Mouse (Mus musculus): ENCODE results near the gene Rassf4.
A peak's percentile ranks its signal among the peaks of the same experiment; 100 is the strongest.

Rassf4 gene

GRCm38 (mm10) chr6:116670144-116670543, 3.6 kb downstream of the Rassf4 start:
- DNase-seq = no peak

- no peak for DNase-seq
These were observed 4.9 kb downstream of the Rassf4 start for GRCm38 (mm10) chr6:116668682-116669470.

DNA sequence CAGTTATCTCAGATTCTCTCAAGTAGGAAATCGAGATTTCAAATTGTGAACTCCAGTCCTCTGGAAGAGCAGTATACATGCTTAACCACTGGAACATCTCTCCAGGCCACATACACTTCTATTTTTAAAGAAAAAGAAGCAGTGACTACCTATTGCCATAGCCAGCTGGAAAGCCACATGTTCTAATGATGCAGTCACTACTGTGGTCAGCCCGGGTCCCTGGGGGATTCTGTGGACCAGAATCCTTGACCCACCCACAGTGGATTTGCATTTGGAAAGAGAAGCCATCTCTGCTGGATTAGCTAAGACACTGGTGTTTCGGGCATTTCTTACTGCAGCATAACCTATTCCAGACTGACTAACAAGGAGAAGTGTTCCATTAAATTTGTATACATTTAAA, 6.4 kb downstream of the Rassf4 start:
- no peak for DNase-seq

DNA sequence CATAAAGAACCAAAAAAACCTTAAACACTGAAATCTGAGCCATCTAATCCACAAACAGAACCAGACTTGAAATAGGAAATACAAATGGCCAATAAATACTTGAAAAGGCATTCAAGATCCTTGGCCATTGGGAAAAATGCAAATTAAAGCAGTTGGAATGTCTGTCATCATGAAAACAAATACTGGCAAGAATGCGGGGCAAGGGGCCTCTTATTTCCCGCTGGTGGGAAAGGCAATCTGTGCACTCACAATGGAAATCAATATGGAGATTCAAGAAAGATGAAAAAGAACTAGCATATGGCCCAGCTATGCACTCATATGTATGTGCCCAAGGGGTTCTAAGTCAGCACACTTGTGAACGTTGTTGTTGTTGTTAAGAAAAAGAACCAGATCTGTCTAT, 6.9 kb downstream of the Rassf4 start:
- no peak for DNase-seq

- DNase-seq = no peak
These were observed 7.5 kb downstream of the Rassf4 start for GRCm38 (mm10) chr6:116666085-116666750.

DNA sequence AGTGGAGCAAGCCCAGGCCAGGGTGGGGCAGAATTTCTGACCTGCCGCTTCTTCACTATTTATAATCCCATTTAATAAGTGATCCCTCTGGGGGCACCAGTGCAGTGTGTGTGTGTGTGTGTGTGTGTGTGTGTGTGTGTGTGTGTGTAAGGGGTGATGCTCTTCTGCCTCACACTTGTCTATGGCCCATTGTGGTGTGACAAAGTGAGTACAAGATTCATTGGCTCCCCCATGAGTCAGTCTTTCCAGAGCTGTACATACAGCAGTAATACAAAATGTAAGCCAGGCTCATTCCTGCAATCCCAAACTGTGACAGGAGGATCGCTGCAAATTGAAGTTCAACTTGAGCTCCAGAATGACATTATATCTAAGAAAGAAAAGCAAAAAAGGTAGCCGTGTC, 8.9 kb downstream of the Rassf4 start:
- no peak for DNase-seq

GRCm38 (mm10) chr6:116664031-116664430, 9.7 kb downstream of the Rassf4 start:
- no peak for DNase-seq

GRCm38 (mm10) chr6:116663364-116663763, 10.4 kb downstream of the Rassf4 start:
- no peak for DNase-seq

DNA sequence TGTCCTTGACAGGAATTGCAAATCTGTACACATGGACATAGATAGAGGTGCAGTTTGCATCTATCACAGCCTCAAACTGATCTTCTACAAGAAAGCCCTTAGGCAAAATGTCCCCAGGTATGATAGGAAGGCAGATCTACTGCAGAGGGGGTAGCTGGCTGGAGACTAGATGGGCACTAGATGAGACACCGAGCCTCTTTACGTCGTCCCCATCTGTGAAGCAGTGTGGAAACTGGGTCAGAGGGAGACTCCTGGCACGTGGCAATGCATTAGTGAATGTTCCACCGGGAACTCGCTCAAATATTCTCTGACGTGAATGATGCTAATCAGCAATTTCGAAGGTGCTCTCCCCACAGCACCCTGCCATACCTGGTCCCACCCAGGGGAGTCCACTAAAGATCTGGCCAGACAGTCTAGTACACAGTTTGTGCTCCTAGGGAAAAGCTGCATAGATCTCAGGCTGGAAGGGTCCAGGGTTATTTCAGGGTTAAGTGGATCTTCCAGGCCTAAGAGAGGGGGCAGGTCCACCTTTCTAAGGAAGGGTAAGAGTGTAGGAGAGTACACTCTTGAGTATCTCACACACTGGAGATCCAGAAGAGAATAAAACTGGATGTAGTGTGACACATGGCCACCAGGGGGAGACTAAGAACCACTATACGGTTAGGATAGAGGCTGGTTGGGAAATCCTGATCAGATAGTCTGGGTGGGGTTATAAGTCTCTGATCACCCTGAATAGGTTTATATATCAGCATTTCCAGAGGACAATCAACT, 19.9 kb downstream of the Rassf4 start:
- peak; percentile 49 for DNase-seq

- no peak for DNase-seq
These were observed 20.6 kb downstream of the Rassf4 start for GRCm38 (mm10) chr6:116653191-116653590.

GRCm38 (mm10) chr6:116651437-116652118, 22.2 kb downstream of the Rassf4 start:
- no peak for DNase-seq

- no peak for DNase-seq
These were observed 23.3 kb downstream of the Rassf4 start, which contains the start of gene Depp1 for GRCm38 (mm10) chr6:116650406-116650805. TSS of gene Depp1 (plus strand) at chr6:116650609.

GRCm38 (mm10) chr6:116649811-116650210, 23.9 kb downstream of the Rassf4 start:
- no peak for DNase-seq

DNA sequence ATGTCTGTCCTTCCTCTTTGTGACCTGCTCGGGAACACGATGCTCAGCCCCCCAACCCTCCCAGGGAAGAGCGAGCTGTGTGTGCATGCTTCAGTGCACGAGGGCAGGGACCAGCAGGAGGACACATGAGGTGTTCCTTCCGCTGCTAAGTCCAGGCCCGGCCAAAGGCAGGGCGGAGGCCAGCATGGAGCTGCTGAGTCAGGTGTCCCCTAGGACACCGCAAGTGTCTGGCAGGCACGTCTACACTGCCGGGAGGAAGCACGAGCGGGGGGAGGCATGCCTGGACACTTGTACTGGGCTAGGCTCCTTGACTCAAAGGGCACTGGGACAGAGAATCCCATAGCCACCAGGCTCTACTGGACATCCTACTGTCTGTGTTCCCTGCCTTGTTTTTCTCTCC, 26.0 kb downstream of the Rassf4 start:
- no peak for DNase-seq

DNA sequence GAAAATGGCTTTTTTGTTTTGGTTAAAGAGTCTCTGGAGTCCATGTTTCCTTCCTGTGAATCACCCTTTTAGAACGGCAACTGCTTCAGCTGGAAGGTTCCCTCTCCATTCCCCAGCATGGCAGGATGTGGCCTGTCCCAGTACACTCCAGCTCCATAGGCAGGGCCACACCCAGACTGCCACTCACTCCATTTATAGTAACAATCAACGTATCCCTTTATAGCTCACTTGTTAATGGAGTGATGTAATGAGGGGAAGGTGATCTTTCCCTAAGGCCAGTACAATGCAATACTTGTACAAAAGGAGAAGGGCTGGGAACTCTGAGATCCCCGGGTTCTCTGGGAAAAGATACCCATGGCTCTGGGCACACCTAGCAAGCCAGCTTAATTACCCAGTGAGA, 29.4 kb downstream of the Rassf4 start:
- no peak for DNase-seq

DNA sequence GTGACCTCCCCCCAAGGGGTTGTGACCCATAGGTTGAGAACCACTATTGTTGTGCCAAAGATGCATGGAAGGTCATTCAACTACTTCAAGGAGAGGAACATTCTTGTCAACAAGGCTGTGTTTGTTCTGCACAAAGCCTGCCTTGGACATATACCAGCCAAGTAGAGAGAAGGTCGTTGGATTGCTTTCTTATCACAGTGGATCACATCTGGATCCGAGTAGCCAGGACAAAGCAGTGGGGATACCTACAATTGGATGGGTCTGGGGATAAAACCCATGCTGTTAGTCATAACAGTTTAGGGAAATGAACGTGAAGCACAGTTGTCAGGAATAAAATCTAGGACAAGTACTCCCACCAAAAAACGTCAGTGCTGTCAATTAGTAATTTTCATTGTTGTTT, 29.9 kb downstream of the Rassf4 start:
- DNase-seq = no peak

DNA sequence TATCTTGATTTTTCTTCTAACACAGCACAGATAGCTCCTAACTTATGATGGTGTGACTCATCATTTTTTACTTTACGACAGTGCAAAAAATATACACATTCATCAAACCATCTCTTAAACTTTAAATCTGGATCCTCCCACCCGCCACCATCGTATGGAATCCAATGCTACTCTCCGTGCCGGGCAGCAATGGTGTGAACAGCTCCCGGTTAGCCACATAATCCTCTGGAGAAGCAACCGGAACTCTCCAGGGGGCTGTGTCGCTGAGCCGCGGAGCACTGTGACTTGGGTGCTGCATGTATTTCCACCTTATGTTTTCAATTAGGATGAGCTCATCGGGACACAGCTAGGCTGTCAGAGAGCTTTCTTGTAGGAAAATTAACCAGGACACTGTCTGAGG, 30.8 kb downstream of the Rassf4 start:
- no peak for DNase-seq

GRCm38 (mm10) chr6:116639663-116640062, 34.1 kb downstream of the Rassf4 start:
- no peak for DNase-seq

DNA sequence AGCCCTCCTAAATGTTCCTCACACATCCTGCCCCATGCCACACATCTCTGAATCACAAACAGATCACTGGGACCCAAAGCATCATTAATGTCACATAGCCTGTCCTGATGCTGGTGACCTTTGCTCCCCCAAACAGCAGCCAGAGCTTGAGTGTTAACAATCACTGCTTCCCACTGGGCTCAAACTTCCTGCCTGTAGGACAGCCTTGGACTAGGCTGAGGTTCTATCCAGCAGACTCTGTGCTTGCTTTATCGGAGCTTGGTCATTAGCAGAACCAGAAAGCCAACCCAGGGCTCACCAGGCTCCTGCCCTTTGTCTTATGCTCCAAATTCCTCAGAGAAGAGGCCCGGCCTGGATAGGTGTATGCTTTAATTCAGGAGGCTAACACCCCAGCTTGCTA, 34.9 kb downstream of the Rassf4 start:
- DNase-seq = no peak

DNA sequence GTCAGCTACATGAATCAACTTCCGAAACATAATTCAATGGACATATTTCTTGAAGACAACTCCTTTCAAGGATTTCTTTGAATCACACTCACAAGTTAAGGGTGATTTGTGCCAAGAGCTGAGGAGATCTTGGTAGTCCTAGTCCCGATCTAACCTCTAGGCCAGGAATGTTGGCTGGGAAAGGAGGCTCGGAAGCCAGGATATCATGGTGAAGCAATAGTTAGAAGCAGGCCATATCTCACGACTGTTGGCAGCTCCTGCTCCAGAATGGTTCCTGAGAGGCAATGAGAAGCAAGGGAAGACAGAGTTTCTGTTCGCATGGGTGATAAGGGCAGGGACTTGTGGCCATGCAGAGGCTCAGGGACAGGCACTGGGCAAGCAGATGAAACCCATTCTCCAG, 36.3 kb downstream of the Rassf4 start:
- no peak for DNase-seq

GRCm38 (mm10) chr6:116636581-116637235, 37.0 kb downstream of the Rassf4 start:
- DNase-seq = no peak
